Mouse (Mus musculus) adipose tissue, adult 10 weeks (tissue): Measurements from ENCODE around the gene Cinp. TPM values are rescaled to one million over a fixed set of nuclear protein-coding genes. Genes with fewer than 3 reads are reported as not detected.

Experiments used
- polyA plus RNA-seq: library from polyadenylated mRNA; stranded (reverse); fragments of 350-450 nt; fragmentation: Illumina TruSeq; extraction: RNeasy Lipid Tissue Mini Kit (QIAGEN cat#74804); gene quantifications from one replicate; pipeline ENCODE4 v1.2.3, GENCODE M21; 2014; ENCODE audit warnings: low read depth, low replicate concordance

Gene Cinp
- 40.6 TPM for polyA plus RNA-seq

DNA sequence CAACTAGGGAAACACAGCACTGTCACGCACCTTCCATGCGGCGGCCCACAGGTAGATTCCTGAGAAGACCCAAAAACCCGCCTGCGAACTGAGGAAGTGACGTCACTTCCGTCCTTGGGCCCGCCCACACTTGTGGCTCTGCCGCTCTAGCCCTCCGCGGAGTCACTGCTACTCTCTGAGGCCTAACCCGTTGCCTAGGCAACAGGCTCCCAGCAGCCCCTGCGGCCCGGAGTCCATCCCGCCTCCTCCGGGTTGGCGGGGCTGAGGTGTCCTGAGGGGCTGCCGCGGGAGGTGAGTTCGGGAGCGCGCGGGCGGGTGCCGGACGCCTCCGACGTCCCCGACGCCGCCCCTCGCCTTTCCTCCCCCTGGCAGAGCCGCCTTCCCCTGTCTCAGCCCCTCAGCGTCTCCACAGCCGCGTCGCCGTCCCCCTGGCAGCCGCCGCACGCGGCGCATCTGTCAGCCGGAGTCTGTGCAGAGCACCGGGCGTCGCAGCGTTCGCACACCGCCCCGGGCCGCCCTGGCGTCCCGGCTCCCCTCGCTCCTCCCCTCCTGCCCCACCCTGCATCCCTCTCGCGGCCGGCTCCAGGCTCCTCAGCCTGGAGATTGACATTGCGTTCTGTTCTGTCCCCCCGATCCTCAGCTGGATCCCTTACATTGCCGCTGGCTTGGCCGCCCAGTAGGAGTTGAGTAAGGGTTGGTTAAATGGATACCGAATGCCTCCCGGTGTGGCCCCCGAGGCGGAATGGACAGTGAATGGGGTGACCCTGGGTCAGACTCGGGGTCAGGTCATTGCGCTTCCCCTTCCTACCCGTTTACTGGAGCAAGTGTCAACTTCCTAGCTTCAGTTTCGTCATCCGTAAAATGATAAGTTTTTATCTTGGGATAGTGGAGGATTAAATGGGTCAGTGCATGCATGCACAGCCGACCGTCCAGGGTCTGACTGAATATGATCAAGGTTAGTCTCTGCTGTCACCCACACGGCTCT lies at the start of gene Cinp, which contains the start of gene Tecpr2:
Gene Cinp, minus strand, starts transcription at position 110 of the 985 bp plus-strand sequence.
Gene Tecpr2, plus strand, starts transcription at position 229 of the 985 bp plus-strand sequence.

DNA sequence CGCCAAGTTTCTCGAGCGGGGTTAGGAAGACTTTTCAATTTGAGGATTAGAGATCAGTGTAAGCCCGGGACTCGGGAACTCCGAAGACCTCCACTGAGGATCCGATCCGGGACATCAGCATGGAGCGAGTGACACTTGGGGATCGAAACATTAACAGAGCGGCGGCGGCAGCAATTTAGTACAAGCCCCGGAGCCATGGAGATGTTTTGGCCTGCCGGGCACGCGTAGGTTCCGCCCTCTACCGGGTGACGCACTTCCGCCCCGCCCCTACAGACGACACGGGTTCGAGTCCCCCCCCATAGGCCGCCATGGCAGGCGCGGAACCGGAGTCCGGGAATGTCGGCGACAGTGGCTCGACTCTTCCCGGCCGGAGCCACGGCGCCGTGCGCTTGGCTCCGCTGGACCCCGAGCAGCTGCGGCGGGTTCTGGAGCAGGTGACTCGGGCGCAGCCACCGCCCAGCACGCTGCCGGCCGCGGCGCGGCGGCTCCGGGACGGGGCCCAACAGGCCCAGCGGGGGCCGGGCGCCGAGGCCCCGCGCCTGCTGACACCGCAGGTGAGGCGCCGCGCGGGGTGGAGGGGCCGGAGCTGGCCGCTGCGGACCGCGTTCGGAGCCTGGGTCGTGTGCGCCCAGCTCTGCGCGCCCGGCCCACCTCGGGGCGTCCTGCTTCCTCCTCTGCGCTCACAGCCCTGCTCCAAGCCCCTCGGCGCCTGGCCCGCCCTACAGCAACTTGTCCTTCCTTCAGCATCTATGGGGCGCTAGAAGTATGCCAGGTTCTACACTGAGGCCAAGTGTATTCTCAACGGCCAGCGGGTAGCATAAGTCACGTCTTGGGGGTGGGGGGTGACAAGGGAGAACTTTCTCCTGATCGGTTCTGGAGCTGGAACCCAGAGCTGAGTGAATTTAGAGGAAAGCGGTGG lies 38.7 kb downstream of the Cinp start, which contains the start of gene Zfp839:
Gene Zfp839, plus strand, starts transcription at position 244 of the 919 bp plus-strand sequence.

DNA sequence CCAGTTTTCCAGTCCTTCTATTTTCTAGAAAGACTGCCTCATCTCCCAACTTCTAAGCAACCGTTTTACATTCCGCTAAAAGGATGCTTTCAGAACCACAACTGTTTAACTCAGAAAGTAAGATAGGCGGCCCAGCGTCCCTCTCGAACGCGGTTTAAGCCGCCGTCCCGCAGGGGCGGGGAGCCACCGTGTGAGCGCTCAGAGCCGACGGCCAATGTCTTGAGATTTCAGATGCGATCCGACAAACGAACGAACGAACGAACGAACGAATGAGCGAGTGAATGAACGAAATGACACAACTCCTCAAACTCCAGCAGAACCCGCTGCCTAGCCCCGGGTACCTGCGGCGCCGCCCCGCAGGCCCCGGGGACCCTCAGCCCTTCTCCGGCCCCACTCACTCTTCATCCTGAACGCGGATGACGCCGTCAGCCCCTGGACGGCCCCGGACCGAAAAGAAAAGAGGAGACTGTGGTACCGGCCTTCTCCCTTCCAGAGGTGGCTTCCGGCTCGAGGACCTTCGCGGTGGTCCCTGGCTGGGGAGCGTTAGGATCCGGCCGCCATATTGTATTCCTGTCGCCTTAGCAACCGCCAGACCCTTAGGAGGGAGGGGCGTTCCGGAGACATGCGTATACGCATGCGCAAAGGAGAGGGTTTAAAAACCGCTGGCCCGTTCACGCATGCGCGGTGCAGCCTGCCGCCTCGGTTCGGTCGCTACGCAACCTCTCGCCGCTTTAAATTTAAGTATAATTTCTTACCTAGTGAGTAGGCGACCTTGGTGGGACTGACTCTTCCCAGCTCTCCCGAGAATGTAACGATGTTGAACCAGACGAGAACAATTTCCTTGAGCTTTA lies 48.4 kb downstream of the Cinp start, which contains the start of gene Mok:
Gene Mok, minus strand, starts transcription at position 592 of the 851 bp plus-strand sequence.

Other genes starting within 250 kb of the Cinp start
- gene 1700001K19Rik, start 206.5 kb downstream of the Cinp start, polyA plus RNA-seq: 9.1 TPM
- 174 TPM for gene Hsp90aa1, start 186.4 kb downstream of the Cinp start, polyA plus RNA-seq
- gene Wdr20, start 151.2 kb downstream of the Cinp start, polyA plus RNA-seq: 20.6 TPM
- 5.6 TPM for gene Mok, start 48.2 kb downstream of the Cinp start, polyA plus RNA-seq
- 11.1 TPM for gene Zfp839, start 38.9 kb downstream of the Cinp start, polyA plus RNA-seq
- gene Tecpr2, start 119 bp upstream of the Cinp start, polyA plus RNA-seq: 5.4 TPM
- 9.1 TPM for gene Ankrd9, start 89.9 kb upstream of the Cinp start, polyA plus RNA-seq
- 21.3 TPM for gene Rcor1, start 150.2 kb upstream of the Cinp start, polyA plus RNA-seq